Mouse (Mus musculus) spleen, adult 2 months (tissue): Measurements from ENCODE around the gene Pdlim1.

Source experiments
- CTCF ChIP-seq: fragments of 200-500 bp; IDR thresholded peaks from 2 replicates; pipeline ENCODE4 v1.5.1; 2011; ENCODE audit warnings: mild to moderate bottlenecking, inconsistent platforms; ENCODE audit not compliant: insufficient read depth, insufficient read length, insufficient replicate concordance; ENCODE audit errors: extremely low read depth
- POLR2A ChIP-seq: fragments of 200-500 bp; IDR thresholded peaks from 2 replicates; pipeline ENCODE4 v1.6.1; 2011; ENCODE audit warnings: low read depth, low read length, inconsistent platforms

- TF ChIP-seq POLR2A (no peak), CTCF (no peak)
Measured at GRCm38 (mm10) chr19:40318511-40318910, 46.9 kb upstream of the Pdlim1 start.
